Mouse (Mus musculus): ENCODE data around the gene Pla2g16. TPM values are rescaled to one million over a fixed set of nuclear protein-coding genes. Genes with fewer than 3 reads are reported as not detected.

Pla2g16 gene
- polyA plus RNA-seq, 1 experiment from 2014 or later, result 63.1 TPM

Other genes with a start within 250 kb of the Pla2g16 start
- gene Mark2, start 215.6 kb upstream of the Pla2g16 start, polyA plus RNA-seq (2014; fragmentation: Nextera tagmentation; extraction: Ambion mirVana), result 35.4 and 40.2 TPM in 2 replicates
- 11.1 and 14.8 TPM in 2 replicates for gene Spindoc, start 174.5 kb upstream of the Pla2g16 start, polyA plus RNA-seq (2014; fragmentation: Nextera tagmentation; extraction: Ambion mirVana)
- gene 2700081O15Rik, start 139.8 kb upstream of the Pla2g16 start, polyA plus RNA-seq (2014; fragmentation: Nextera tagmentation; extraction: Ambion mirVana), result 4.4 and 5.8 TPM in 2 replicates
- gene Rtn3, start 74.2 kb upstream of the Pla2g16 start, polyA plus RNA-seq (2014; fragmentation: Nextera tagmentation; extraction: Ambion mirVana), result 108 and 132 TPM in 2 replicates
- 9.1 and 12.1 TPM in 2 replicates for gene Atl3, start 63.4 kb upstream of the Pla2g16 start, polyA plus RNA-seq (2014; fragmentation: Nextera tagmentation; extraction: Ambion mirVana)
- gene Lgals12, start 49.7 kb downstream of the Pla2g16 start, polyA plus RNA-seq (2014; fragmentation: Nextera tagmentation; extraction: Ambion mirVana), result 0.23 and 0.34 TPM in 2 replicates
- not detected in 2 replicates for gene Hrasls5, start 55.1 kb downstream of the Pla2g16 start, polyA plus RNA-seq (2014; fragmentation: Nextera tagmentation; extraction: Ambion mirVana)
- gene Slc22a19, start 153.9 kb downstream of the Pla2g16 start, polyA plus RNA-seq (2014; fragmentation: Nextera tagmentation; extraction: Ambion mirVana), result not detected in 2 replicates
- not detected in 2 replicates for gene Slc22a26, start 245.2 kb downstream of the Pla2g16 start, polyA plus RNA-seq (2014; fragmentation: Nextera tagmentation; extraction: Ambion mirVana)

All from heart, embryonic 14.5 days (tissue).